Mouse (Mus musculus): ENCODE data around the gene Gm19426.

Gene Gm19426

GRCm38 (mm10) chr2:84743561-84743960 lies at the start of gene Gm19426:
Gene Gm19426, minus strand, starts transcription at chr2:84743655.
- peak; percentile 61 to 78 for DNase-seq (ENCODE audit: low spot score in 2 of 2)

GRCm38 (mm10) chr2:84793154-84793553 lies 49.7 kb upstream of the Gm19426 start:
- no peak for DNase-seq (ENCODE audit: low spot score in 2 of 2)

GRCm38 (mm10) chr2:84792516-84792915 lies 49.1 kb upstream of the Gm19426 start:
- DNase-seq (ENCODE audit: low spot score in 2 of 2), result no peak

- DNase-seq (ENCODE audit: low spot score in 2 of 2), result peak; percentile 32 to 50
Observed at GRCm38 (mm10) chr2:84790418-84790817, 47.0 kb upstream of the Gm19426 start.

GRCm38 (mm10) chr2:84788316-84788715 lies 44.9 kb upstream of the Gm19426 start:
- no peak for DNase-seq (ENCODE audit: low spot score in 2 of 2)

- DNase-seq (ENCODE audit: low spot score in 2 of 2), result peak; percentile 64 to 66
Observed at GRCm38 (mm10) chr2:84783840-84784566, 40.5 kb upstream of the Gm19426 start.

- DNase-seq (ENCODE audit: low spot score in 2 of 2), result no peak
Observed at GRCm38 (mm10) chr2:84783315-84783714, 39.9 kb upstream of the Gm19426 start.

- no peak for DNase-seq (ENCODE audit: low spot score in 2 of 2)
Observed at GRCm38 (mm10) chr2:84779210-84779609, 35.8 kb upstream of the Gm19426 start.

GRCm38 (mm10) chr2:84777706-84778105 lies 34.3 kb upstream of the Gm19426 start:
- DNase-seq (ENCODE audit: low spot score in 2 of 2), result no peak

- DNase-seq (ENCODE audit: low spot score in 2 of 2), result peak; percentile 29 to 64
Observed at GRCm38 (mm10) chr2:84775665-84776064, 32.2 kb upstream of the Gm19426 start.

- peak; percentile 28 to 34 for DNase-seq (ENCODE audit: low spot score in 2 of 2)
Observed at GRCm38 (mm10) chr2:84775241-84775640, 31.8 kb upstream of the Gm19426 start, which contains the start of gene Serping1. Gene Serping1, minus strand, starts transcription at chr2:84775444.

GRCm38 (mm10) chr2:84774751-84775150 lies 31.3 kb upstream of the Gm19426 start:
- peak; percentile 90 to 91 for DNase-seq (ENCODE audit: low spot score in 2 of 2)

GRCm38 (mm10) chr2:84773195-84773594 lies 29.7 kb upstream of the Gm19426 start:
- peak in 1 of 2 experiments; percentile 11 for DNase-seq (ENCODE audit: low spot score in 2 of 2)

GRCm38 (mm10) chr2:84772454-84772853 lies 29.0 kb upstream of the Gm19426 start:
- no peak for DNase-seq (ENCODE audit: low spot score in 2 of 2)

GRCm38 (mm10) chr2:84770501-84770900 lies 27.0 kb upstream of the Gm19426 start:
- DNase-seq (ENCODE audit: low spot score in 2 of 2), result peak; percentile 69 to 74

- no peak for DNase-seq (ENCODE audit: low spot score in 2 of 2)
Observed at GRCm38 (mm10) chr2:84762818-84763217, 19.4 kb upstream of the Gm19426 start.

- DNase-seq (ENCODE audit: low spot score in 2 of 2), result no peak
Observed at GRCm38 (mm10) chr2:84762295-84762694, 18.8 kb upstream of the Gm19426 start.

- DNase-seq (ENCODE audit: low spot score in 2 of 2), result no peak
Observed at GRCm38 (mm10) chr2:84761840-84762239, 18.4 kb upstream of the Gm19426 start.

- no peak for DNase-seq (ENCODE audit: low spot score in 2 of 2)
Observed at GRCm38 (mm10) chr2:84761309-84761708, 17.9 kb upstream of the Gm19426 start.

- no peak for DNase-seq (ENCODE audit: low spot score in 2 of 2)
Observed at GRCm38 (mm10) chr2:84760777-84761176, 17.3 kb upstream of the Gm19426 start.

- DNase-seq (ENCODE audit: low spot score in 2 of 2), result peak; percentile 57 to 61
Observed at GRCm38 (mm10) chr2:84758542-84759127, 15.2 kb upstream of the Gm19426 start.

- no peak for DNase-seq (ENCODE audit: low spot score in 2 of 2)
Observed at GRCm38 (mm10) chr2:84757026-84757682, 13.7 kb upstream of the Gm19426 start.

- DNase-seq (ENCODE audit: low spot score in 2 of 2), result no peak
Observed at GRCm38 (mm10) chr2:84756245-84756644, 12.8 kb upstream of the Gm19426 start.
